Mouse (Mus musculus): Measurements from ENCODE around the gene Polr2a. TPM values are rescaled to one million over a fixed set of nuclear protein-coding genes. Genes with fewer than 3 reads are reported as not detected.
"Not testable (repeated sequence)": the region's sequence is repeated elsewhere in the genome, so short reads cannot be mapped to it uniquely, and the experiment has no call there.

Polr2a gene
- polyA plus RNA-seq, 1 experiment, result 35.3 TPM

- under 1% methylated on average over 26 of the region's 26 CpGs for WGBS
- H3K27ac ChIP-seq (ENCODE audit: insufficient read depth, low read length), result peak overlapping the region; percentile 78; the same call in 1 of the 2 replicates
- no peaks in the 10 kb centered on the region for H3K27me3 ChIP-seq (ENCODE audit: control insufficient read depth, insufficient read depth, low read length)
- H3K4me3 ChIP-seq (replicated peaks; ENCODE audit: insufficient read depth, low read depth, low read length), result peak overlapping the region; percentile 92
- peak; percentile 98 for DNase-seq
- TF ChIP-seq CTCF (IDR thresholded peaks at IDR 0.05; ENCODE audit: borderline replicate concordance, insufficient read depth, low read depth, low read length) (no peak), POLR2A (IDR thresholded peaks at IDR 0.05; ENCODE audit: borderline replicate concordance, insufficient read depth, low read length) (no peak; the same call in 1 of the 2 replicates)
- H3K4me1 ChIP-seq (ENCODE audit: control insufficient read depth, insufficient read depth, low read length), result peaks cover 10% of the 10 kb centered on the region
These were observed 364 bp downstream of the Polr2a start for GRCm38 (mm10) chr11:69758090-69758456.

GRCm38 (mm10) chr11:69757303-69758089 is 941 bp downstream of the Polr2a start:
- Histone ChIP-seq H3K27me3 (ENCODE audit: control insufficient read depth, insufficient read depth, low read length) (no peaks in the 10 kb centered on the region), H3K27ac (ENCODE audit: insufficient read depth, low read length) (peak overlapping the region; percentile 27; the same call in 1 of the 2 replicates), H3K4me1 (ENCODE audit: control insufficient read depth, insufficient read depth, low read length) (peaks cover 10% of the 10 kb centered on the region), H3K4me3 (replicated peaks; ENCODE audit: insufficient read depth, low read depth, low read length) (peak overlapping the region; percentile 92)
- WGBS, result 28% methylated on average over 9 of the region's 9 CpGs
- no peak for TF ChIP-seq CTCF (IDR thresholded peaks at IDR 0.05; ENCODE audit: borderline replicate concordance, insufficient read depth, low read depth, low read length)
- TF ChIP-seq POLR2A (IDR thresholded peaks at IDR 0.05; ENCODE audit: borderline replicate concordance, insufficient read depth, low read length), result no peak
- no peak for DNase-seq

- TF ChIP-seq CTCF (IDR thresholded peaks at IDR 0.05; ENCODE audit: borderline replicate concordance, insufficient read depth, low read depth, low read length), result no peak
- no peak for TF ChIP-seq POLR2A (IDR thresholded peaks at IDR 0.05; ENCODE audit: borderline replicate concordance, insufficient read depth, low read length)
- H3K27ac ChIP-seq (ENCODE audit: insufficient read depth, low read length), result no peak overlapping the region
- peak in 1 of 2 experiments; percentile 71 for DNase-seq
- H3K27me3 ChIP-seq (ENCODE audit: control insufficient read depth, insufficient read depth, low read length), result no peaks in the 10 kb centered on the region
- WGBS, result 40% methylated on average over 3 of the region's 3 CpGs
- H3K4me1 ChIP-seq (ENCODE audit: control insufficient read depth, insufficient read depth, low read length), result no peaks in the 10 kb centered on the region; the same call in 1 of the 2 replicates
- H3K4me3 ChIP-seq (replicated peaks; ENCODE audit: insufficient read depth, low read depth, low read length), result no peak overlapping the region
These were observed 3.7 kb downstream of the Polr2a start for GRCm38 (mm10) chr11:69754701-69755100.

- no peaks in the 10 kb centered on the region for H3K27me3 ChIP-seq (ENCODE audit: control insufficient read depth, insufficient read depth, low read length)
- DNase-seq, result no peak
- TF ChIP-seq CTCF (IDR thresholded peaks at IDR 0.05; ENCODE audit: borderline replicate concordance, insufficient read depth, low read depth, low read length), result no peak
- TF ChIP-seq POLR2A (IDR thresholded peaks at IDR 0.05; ENCODE audit: borderline replicate concordance, insufficient read depth, low read length), result no peak
- H3K27ac ChIP-seq (ENCODE audit: insufficient read depth, low read length), result no peak overlapping the region
- no peaks in the 10 kb centered on the region; the same call in 1 of the 2 replicates for H3K4me1 ChIP-seq (ENCODE audit: control insufficient read depth, insufficient read depth, low read length)
- 74% methylated on average over 5 of the region's 5 CpGs for WGBS
- no peak overlapping the region for H3K4me3 ChIP-seq (replicated peaks; ENCODE audit: insufficient read depth, low read depth, low read length)
These were observed 4.2 kb downstream of the Polr2a start for GRCm38 (mm10) chr11:69754233-69754632.

GRCm38 (mm10) chr11:69752686-69753085 is 5.8 kb downstream of the Polr2a start:
- Histone ChIP-seq H3K4me3 (replicated peaks; ENCODE audit: insufficient read depth, low read depth, low read length) (no peak overlapping the region), H3K27me3 (ENCODE audit: control insufficient read depth, insufficient read depth, low read length) (no peaks in the 10 kb centered on the region), H3K4me1 (ENCODE audit: control insufficient read depth, insufficient read depth, low read length) (no peaks in the 10 kb centered on the region; the same call in 1 of the 2 replicates), H3K27ac (ENCODE audit: insufficient read depth, low read length) (no peak overlapping the region)
- DNase-seq, result no peak
- no peak for TF ChIP-seq CTCF (IDR thresholded peaks at IDR 0.05; ENCODE audit: borderline replicate concordance, insufficient read depth, low read depth, low read length)
- no peak for TF ChIP-seq POLR2A (IDR thresholded peaks at IDR 0.05; ENCODE audit: borderline replicate concordance, insufficient read depth, low read length)

- 75% methylated on average over 3 of the region's 3 CpGs for WGBS
- H3K4me3 ChIP-seq (replicated peaks; ENCODE audit: insufficient read depth, low read depth, low read length), result no peak overlapping the region
- H3K27me3 ChIP-seq (ENCODE audit: control insufficient read depth, insufficient read depth, low read length), result no peaks in the 10 kb centered on the region
- no peaks in the 10 kb centered on the region; the same call in 1 of the 2 replicates for H3K4me1 ChIP-seq (ENCODE audit: control insufficient read depth, insufficient read depth, low read length)
- H3K27ac ChIP-seq (ENCODE audit: insufficient read depth, low read length), result no peak overlapping the region
- no peak for TF ChIP-seq CTCF (IDR thresholded peaks at IDR 0.05; ENCODE audit: borderline replicate concordance, insufficient read depth, low read depth, low read length)
- no peak for DNase-seq
These were observed 6.8 kb downstream of the Polr2a start for GRCm38 (mm10) chr11:69751635-69752034.

- 68% methylated on average over 2 of the region's 3 CpGs for WGBS
- not testable (repeated sequence) for H3K4me3 ChIP-seq (replicated peaks; ENCODE audit: insufficient read depth, low read depth, low read length); H3K27me3 ChIP-seq (ENCODE audit: control insufficient read depth, insufficient read depth, low read length); H3K4me1 ChIP-seq (ENCODE audit: control insufficient read depth, insufficient read depth, low read length); DNase-seq; H3K27ac ChIP-seq (ENCODE audit: insufficient read depth, low read length)
These were observed 27.0 kb downstream of the Polr2a start for GRCm38 (mm10) chr11:69731408-69731807.

- no peaks in the 10 kb centered on the region for H3K4me1 ChIP-seq (ENCODE audit: control insufficient read depth, insufficient read depth, low read length)
- no peak overlapping the region for H3K27ac ChIP-seq (ENCODE audit: insufficient read depth, low read length)
- peak; percentile 45 to 53 for DNase-seq
- 34% methylated on average over 3 of the region's 3 CpGs for WGBS
- H3K27me3 ChIP-seq (ENCODE audit: control insufficient read depth, insufficient read depth, low read length), result no peaks in the 10 kb centered on the region; the same call in 1 of the 2 replicates
- no peak for TF ChIP-seq POLR2A (IDR thresholded peaks at IDR 0.05; ENCODE audit: borderline replicate concordance, insufficient read depth, low read length)
- TF ChIP-seq CTCF (IDR thresholded peaks at IDR 0.05; ENCODE audit: borderline replicate concordance, insufficient read depth, low read depth, low read length), result peak; percentile 49; the same call in 1 of the 2 replicates
- H3K4me3 ChIP-seq (replicated peaks; ENCODE audit: insufficient read depth, low read depth, low read length), result no peak overlapping the region
These were observed 29.4 kb downstream of the Polr2a start for GRCm38 (mm10) chr11:69729063-69729462.

Data from cerebellum, adult 2 months (tissue).